Mouse (Mus musculus): ENCODE data around the gene Kctd2.
"Not testable (repeated sequence)": the region's sequence is repeated elsewhere in the genome, so short reads cannot be mapped to it uniquely, and the experiment has no call there.

Kctd2 gene

GRCm38 (mm10) chr11:115419531-115420237 is at the start of gene Kctd2, which contains the start of gene Atp5h:
Gene Kctd2 (plus strand): TSS chr11:115420128.
Gene Atp5h (minus strand): TSS chr11:115419962.
- in situ Hi-C loops (cut with MboI; ENCODE audit: low pct_unique_long_range_greater_than_20kb in 1 of 2, low sequenced_read_pairs in 2 of 2, unreplicated experiment in 1 of 2), result loop anchor here in 1 of 2 experiments (25.0 kb wide), 1 partner anchor 1443 kb away; the partner anchor contains the start of genes Mfsd11 and Srsf2

DNA sequence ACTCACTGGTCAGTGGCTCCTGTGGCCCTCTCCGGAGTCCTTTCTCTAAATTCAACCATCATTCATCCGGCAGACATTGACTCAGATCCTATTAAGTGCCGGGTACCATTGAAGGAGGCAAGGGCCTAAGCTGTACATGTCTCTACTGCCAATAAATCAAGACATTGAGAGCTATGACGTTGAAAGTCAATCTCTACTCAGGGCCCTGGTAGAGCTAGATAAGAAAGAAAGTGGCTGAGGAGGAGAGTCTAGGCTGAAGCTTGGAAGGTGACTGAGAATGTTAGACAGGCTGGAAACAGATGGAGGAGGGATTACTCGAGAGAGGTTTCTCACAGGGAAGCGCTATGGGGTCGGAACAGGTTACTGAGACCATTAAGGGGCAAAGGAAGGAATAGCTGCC is 49.6 kb upstream of the Kctd2 start:
- in situ Hi-C loops (cut with MboI; ENCODE audit: low pct_unique_long_range_greater_than_20kb in 1 of 2, low sequenced_read_pairs in 2 of 2, unreplicated experiment in 1 of 2), result no loop called here

DNA sequence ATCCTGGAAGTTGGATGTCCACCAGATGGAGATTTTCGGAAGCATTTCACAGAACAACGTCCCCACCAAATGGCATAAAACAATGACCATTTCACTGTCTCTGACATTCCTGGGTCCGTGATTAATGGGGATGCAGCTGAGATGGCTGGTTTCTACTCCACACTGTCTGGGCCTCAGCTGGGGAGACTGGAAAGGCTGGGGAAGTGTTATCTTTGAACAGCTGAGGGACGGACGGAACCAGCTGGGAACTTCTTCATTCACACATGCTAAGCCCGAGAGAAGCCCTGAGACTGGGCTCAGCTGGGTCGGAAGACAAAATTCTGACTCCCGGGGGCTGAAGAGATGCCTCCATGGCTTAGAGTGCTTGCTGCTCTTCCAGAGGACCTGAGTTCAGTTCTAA is 48.6 kb upstream of the Kctd2 start:
- in situ Hi-C loops (cut with MboI; ENCODE audit: low pct_unique_long_range_greater_than_20kb in 1 of 2, low sequenced_read_pairs in 2 of 2, unreplicated experiment in 1 of 2), result no loop called here

GRCm38 (mm10) chr11:115372015-115372414 is 47.9 kb upstream of the Kctd2 start:
- in situ Hi-C loops (cut with MboI; ENCODE audit: low pct_unique_long_range_greater_than_20kb in 1 of 2, low sequenced_read_pairs in 2 of 2, unreplicated experiment in 1 of 2), result no loop called here

- in situ Hi-C loops (cut with MboI; ENCODE audit: low pct_unique_long_range_greater_than_20kb in 1 of 2, low sequenced_read_pairs in 2 of 2, unreplicated experiment in 1 of 2), result no loop called here
These were observed 47.2 kb upstream of the Kctd2 start for GRCm38 (mm10) chr11:115372737-115373136.

DNA sequence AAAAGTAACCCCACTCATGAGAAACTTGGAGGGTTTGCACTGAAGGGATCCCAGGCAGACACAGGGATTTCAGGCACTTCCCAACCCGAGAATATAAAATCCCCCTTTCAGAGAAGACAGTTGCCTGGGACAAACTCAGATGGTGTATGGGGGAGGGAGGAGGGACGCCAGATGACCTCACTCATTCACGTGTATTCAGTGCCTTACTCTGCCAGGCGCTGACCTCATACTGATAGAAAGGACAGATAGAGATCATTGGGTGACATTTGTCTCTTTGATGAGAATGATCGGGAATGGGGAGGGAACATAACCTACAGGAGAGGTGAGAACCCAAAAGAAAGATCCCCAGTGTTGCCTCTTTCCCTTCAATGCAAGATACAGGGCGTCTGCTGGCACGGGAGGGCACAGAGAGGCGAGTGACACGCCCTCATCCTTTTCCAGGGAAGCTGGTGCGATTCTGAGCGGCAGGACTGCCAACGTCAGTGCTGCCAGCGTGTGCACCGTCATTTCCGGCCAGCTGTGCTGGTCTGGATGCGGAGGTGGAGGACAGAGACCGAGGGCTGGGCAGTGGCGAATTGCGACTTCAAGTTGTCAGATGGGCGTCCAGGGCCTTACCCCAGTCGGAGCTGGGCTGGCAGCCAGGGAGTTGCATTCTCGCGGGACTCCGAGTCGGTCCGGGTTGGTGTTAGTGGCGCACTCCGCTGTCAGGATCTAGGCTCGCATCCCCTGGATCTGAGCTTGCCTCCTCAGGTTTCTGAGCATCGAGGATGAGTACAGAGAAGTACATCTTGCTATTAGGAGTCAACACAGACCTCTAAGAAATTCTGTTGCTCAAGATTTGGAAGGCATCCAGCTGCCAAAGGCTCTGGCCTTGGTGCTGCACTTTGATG is 45.9 kb upstream of the Kctd2 start:
- in situ Hi-C loops (cut with MboI; ENCODE audit: low pct_unique_long_range_greater_than_20kb in 1 of 2, low sequenced_read_pairs in 2 of 2, unreplicated experiment in 1 of 2), result no loop called here

DNA sequence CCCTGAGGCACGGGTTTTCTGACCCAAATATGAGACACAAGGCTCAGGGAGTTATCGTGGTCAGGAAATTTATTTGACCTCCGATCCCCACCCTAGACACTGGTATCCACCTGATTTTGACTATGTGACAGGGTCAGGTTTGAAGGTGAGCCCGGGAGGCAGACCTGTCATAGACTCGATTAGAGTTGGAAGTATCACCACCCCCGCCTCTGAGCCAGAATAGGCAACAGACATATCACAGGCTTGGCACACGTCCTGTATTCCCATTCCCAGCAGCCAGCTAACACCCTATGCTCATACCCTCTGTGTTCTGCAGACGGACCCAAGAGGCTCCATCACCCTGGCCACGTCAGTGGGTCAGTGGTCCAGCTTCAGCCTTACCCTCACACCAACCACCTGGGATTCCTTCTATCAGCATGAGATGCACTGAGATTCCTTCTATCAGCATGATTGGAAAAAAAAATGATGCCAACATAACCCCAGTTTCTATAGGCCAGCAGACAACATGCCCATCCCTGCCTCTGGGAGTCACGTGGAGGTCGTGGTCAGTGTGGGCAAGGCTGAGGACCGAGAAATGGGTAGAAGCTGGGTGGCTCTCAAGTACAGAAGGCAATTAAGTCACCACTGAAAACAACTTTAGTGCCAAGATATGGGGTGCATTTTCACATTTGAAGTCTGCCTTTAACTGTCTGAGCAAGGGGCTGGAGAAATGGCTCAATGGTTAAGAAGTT is 45.1 kb upstream of the Kctd2 start:
- in situ Hi-C loops (cut with MboI; ENCODE audit: low pct_unique_long_range_greater_than_20kb in 1 of 2, low sequenced_read_pairs in 2 of 2, unreplicated experiment in 1 of 2), result no loop called here

GRCm38 (mm10) chr11:115376722-115377121 is 43.2 kb upstream of the Kctd2 start:
- in situ Hi-C loops (cut with MboI; ENCODE audit: low pct_unique_long_range_greater_than_20kb in 1 of 2, low sequenced_read_pairs in 2 of 2, unreplicated experiment in 1 of 2), result no loop called here

GRCm38 (mm10) chr11:115377254-115377653 is 42.7 kb upstream of the Kctd2 start:
- in situ Hi-C loops (cut with MboI; ENCODE audit: low pct_unique_long_range_greater_than_20kb in 1 of 2, low sequenced_read_pairs in 2 of 2, unreplicated experiment in 1 of 2), result no loop called here

DNA sequence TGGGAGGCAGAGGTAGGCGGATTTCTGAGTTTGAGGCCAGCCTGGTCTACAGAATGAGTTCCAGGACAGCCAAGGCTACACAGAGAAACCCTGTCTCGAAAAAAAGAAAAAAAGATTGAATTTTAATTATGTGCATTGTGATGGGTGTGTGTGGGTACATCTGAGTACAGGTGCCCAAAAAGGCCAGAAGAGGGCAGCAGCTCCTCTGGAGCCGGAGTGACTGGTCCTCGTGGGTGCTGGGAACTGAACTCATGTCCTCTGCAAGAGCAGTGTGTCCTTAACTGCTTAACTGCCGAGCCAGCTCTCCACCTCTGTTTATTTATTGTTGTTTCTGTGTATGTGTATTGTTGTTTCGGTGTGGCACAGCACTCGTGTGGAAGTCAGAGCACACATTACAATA is 42.1 kb upstream of the Kctd2 start:
- in situ Hi-C loops (cut with MboI; ENCODE audit: low pct_unique_long_range_greater_than_20kb in 1 of 2, low sequenced_read_pairs in 2 of 2, unreplicated experiment in 1 of 2), result no loop called here

GRCm38 (mm10) chr11:115381276-115381675 is 38.7 kb upstream of the Kctd2 start:
- in situ Hi-C loops (cut with MboI; ENCODE audit: low pct_unique_long_range_greater_than_20kb in 1 of 2, low sequenced_read_pairs in 2 of 2, unreplicated experiment in 1 of 2), result no loop called here

DNA sequence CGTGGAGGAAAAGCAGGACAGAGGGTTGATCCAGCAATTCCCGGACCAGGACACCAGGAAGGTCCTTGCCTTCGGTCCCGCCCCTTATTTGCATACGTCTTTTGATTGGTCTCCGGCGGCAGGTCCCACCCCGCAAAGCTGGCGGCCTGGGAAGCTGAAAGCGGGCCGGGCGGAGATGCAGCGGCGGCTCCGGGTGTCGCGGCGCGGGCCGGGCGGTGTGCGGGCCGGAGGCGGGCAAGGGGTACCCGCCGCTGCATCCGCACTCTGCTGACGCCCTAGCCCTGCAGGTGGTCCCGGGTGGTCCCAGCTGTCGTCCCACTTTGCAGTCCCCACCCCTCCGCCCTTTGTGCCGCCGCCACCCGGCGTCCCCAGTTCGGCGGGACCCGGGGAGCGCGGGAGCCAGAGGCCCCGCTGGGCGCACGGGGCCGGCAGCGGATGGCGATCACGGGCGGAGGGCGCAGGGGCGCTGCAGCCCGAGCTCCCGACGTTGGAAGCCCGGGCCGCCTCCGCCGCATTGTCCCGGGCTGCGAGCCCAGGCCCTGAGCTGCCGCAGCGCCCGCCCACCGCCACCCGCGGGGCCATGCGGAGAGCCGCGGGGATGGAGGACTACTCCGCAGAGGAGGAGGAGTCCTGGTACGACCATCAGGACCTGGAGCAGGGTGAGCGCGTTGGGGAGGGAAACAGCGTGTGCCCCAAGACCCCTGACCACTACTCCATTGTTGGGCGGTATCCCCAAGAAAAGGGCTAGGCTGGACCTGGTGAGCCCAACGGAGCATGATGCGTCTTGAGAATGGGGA is 38.0 kb upstream of the Kctd2 start, which contains the start of gene Cdr2l:
Gene Cdr2l, plus strand, starts transcription at position 174 of the 797 bp plus-strand sequence.
- in situ Hi-C loops (cut with MboI; ENCODE audit: low pct_unique_long_range_greater_than_20kb in 1 of 2, low sequenced_read_pairs in 2 of 2, unreplicated experiment in 1 of 2), result no loop called here

DNA sequence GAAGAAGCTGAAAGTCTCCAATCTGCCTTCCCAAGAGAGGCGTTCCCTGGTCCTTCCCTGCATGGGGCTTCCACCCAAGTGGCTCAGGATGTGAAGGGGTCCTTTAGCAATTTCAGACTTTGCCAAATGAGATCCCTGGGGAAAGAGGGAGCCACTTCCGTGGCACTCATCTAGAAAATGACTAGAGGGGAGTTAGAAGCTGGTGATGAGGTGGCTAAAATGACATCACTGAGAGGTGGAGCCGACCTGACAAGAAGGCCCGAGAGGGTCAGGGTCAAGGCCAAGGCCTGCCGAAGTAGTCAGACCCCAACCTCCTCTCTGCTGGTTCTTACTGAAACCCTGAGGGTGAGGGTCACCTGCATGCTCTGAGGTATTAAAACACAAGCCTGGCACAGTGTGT is 37.0 kb upstream of the Kctd2 start:
- in situ Hi-C loops (cut with MboI; ENCODE audit: low pct_unique_long_range_greater_than_20kb in 1 of 2, low sequenced_read_pairs in 2 of 2, unreplicated experiment in 1 of 2), result no loop called here

- in situ Hi-C loops (cut with MboI; ENCODE audit: low pct_unique_long_range_greater_than_20kb in 1 of 2, low sequenced_read_pairs in 2 of 2, unreplicated experiment in 1 of 2), result no loop called here
These were observed 36.0 kb upstream of the Kctd2 start for GRCm38 (mm10) chr11:115383701-115384474.

- in situ Hi-C loops (cut with MboI; ENCODE audit: low pct_unique_long_range_greater_than_20kb in 1 of 2, low sequenced_read_pairs in 2 of 2, unreplicated experiment in 1 of 2), result no loop called here
These were observed 35.3 kb upstream of the Kctd2 start for GRCm38 (mm10) chr11:115384587-115384986.

DNA sequence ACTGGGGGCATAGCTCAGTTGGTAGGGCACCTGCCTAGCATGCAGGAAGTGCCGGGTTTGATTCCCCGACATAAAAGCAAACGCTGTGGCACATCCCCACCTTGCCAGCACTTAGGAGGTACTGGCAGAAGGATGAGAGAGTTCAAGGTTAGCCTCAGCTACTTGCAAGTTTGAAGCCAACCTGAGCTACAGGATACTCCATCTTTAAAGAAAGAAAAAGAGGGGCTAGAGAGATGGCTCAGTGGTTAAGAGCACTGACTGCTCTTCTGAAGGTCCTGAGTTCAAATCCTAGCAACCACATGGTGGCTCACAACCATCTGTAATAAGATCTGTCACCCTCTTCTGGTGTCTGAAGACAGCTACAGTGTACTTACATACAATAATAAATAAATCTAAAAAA is 33.1 kb upstream of the Kctd2 start:
- in situ Hi-C loops (cut with MboI; ENCODE audit: low pct_unique_long_range_greater_than_20kb in 1 of 2, low sequenced_read_pairs in 2 of 2, unreplicated experiment in 1 of 2), result not testable (repeated sequence)

DNA sequence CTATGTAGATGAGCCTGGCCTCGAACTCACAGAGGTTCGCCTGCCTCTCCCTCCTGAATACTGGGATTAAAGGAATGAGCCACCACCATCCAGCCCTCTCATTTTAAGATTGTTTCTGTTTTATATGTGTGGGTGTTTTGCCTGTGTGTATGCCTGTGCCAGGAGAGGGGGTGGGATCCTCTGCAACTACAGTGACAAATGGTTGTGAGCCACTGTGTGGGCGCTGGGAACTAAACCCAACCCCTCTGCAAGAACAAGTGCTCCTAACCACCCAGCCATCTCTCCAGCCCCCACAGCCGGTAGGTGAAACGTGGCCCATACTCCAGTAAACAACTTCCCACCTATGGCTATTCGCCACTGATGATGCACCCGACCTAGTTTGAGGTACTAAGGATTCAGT is 28.6 kb upstream of the Kctd2 start:
- in situ Hi-C loops (cut with MboI; ENCODE audit: low pct_unique_long_range_greater_than_20kb in 1 of 2, low sequenced_read_pairs in 2 of 2, unreplicated experiment in 1 of 2), result no loop called here

Measured in mouse embryonic stem cell (cell line).